Mouse (Mus musculus) ES-E14 (cell line): ENCODE data around the gene Guca1a. TPM values are rescaled to one million over a fixed set of nuclear protein-coding genes. Genes with fewer than 3 reads are reported as not detected.
"Not testable (repeated sequence)": the region's sequence is repeated elsewhere in the genome, so short reads cannot be mapped to it uniquely, and the experiment has no call there.

Experiments used
- DNase-seq: peaks from one replicate; pipeline ENCODE4 v3.0.0-alpha.2; 2013; ENCODE audit warnings: low read depth, low spot score
- H3K27ac ChIP-seq: 2 replicates; pipeline ENCODE4 v1.5.1; 2012; ENCODE audit warnings: low read depth, mild to moderate bottlenecking, low read length, moderate library complexity, mixed read lengths; ENCODE audit not compliant: poor library complexity, insufficient read depth, severe bottlenecking
- H3K36me3 ChIP-seq: 2 replicates; pipeline ENCODE4 v1.6.1; 2012; ENCODE audit warnings: mild to moderate bottlenecking, low read length, moderate library complexity, mixed read lengths; ENCODE audit not compliant: control insufficient read depth, poor library complexity, insufficient read depth, severe bottlenecking
- H3K4me1 ChIP-seq, 2 experiments: fragments of 150-350 bp in 1 of 2; sonication (generic) in 1 of 2; 2 replicates each; pipeline ENCODE4 v1.6.1; 2012; ENCODE audit warnings: low read length in 2 of 2, mild to moderate bottlenecking in 1 of 2, mixed read lengths in 1 of 2; ENCODE audit not compliant: control insufficient read depth in 2 of 2, insufficient read depth in 2 of 2, poor library complexity in 1 of 2
- H3K4me3 ChIP-seq, 2 experiments: fragments of 150-350 bp in 1 of 2; sonication (generic) in 1 of 2; 2 replicates each; pipeline ENCODE4 v1.5.1; 2012; ENCODE audit warnings: low read length in 2 of 2, low read depth in 1 of 2, mild to moderate bottlenecking in 1 of 2, mixed read lengths in 1 of 2; ENCODE audit not compliant: insufficient read depth in 1 of 2, poor library complexity in 1 of 2, severe bottlenecking in 1 of 2
- H3K9ac ChIP-seq: 2 replicates; pipeline ENCODE4 v1.6.1; 2012; ENCODE audit warnings: low read depth, mild to moderate bottlenecking, low read length, mixed read lengths; ENCODE audit not compliant: poor library complexity, insufficient read depth, severe bottlenecking
- H3K9me3 ChIP-seq: fragments of 150-350 bp; sonication (generic); 2 replicates; pipeline ENCODE4 v1.6.1; 2012; ENCODE audit warnings: low read depth, mild to moderate bottlenecking, low read length; ENCODE audit not compliant: control insufficient read depth, insufficient read depth
- CHD2 ChIP-seq: IDR thresholded peaks from 2 replicates; pipeline ENCODE4 v1.6.1; 2014; ENCODE audit warnings: mild to moderate bottlenecking, low read depth, low read length, inconsistent platforms
- HCFC1 ChIP-seq: IDR thresholded peaks from 2 replicates; pipeline ENCODE4 v1.6.1; 2012; ENCODE audit warnings: low read length, inconsistent platforms, borderline replicate concordance; ENCODE audit not compliant: insufficient read depth
- MAFK ChIP-seq: IDR thresholded peaks from 2 replicates; pipeline ENCODE4 v1.6.1; 2014; ENCODE audit warnings: mild to moderate bottlenecking, low read depth, low read length, inconsistent platforms; ENCODE audit not compliant: insufficient read depth
- ZC3H11A ChIP-seq: IDR thresholded peaks from 2 replicates; pipeline ENCODE4 v1.6.1; 2012; ENCODE audit warnings: low read depth, mild to moderate bottlenecking, inconsistent platforms, low read length, borderline replicate concordance
- ZNF384 ChIP-seq: IDR thresholded peaks from 2 replicates; pipeline ENCODE4 v1.6.1; 2012; ENCODE audit warnings: low read depth, low read length, inconsistent platforms
- in situ Hi-C, 2 experiments: fragments of 600-800 bp; cut with MboI; formaldehyde crosslinking; loops; one replicate each; pipeline ENCODE4 v1.15.1; 2025; ENCODE audit warnings: low sequenced_read_pairs in 2 of 2, inconsistent platforms in 1 of 2; ENCODE audit not compliant: unreplicated experiment in 2 of 2
- total RNA-seq: library from RNA; depleted of rRNA; stranded (reverse); fragments of 300-350 nt; gene quantifications from 2 replicates; pipeline ENCODE4 v1.2.3, GENCODE M21; 2012

The Guca1a gene
- total RNA-seq, 1 experiment = 12.2 TPM

DNA sequence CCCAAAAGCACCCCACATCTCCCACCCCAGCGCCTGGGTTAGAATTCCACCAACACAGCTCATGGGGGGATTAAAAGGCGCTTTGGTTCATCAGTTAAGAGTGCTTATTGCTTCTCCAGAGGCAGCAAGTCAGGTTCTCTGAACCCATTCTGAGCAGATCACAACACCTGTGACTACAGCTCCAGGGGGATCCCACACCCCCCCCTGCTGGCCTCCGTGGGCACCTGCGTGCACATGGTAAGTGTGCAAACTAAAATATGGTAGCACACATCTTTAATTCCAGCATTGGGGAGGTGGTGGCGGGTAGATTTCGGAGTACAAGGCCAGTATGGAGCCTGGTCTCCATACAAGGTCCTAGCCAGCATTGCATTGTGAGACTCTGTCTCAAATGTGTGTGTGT lies 26.9 kb upstream of the Guca1a start:
- no peak for DNase-seq
- Histone ChIP-seq H3K27ac (no peak overlapping the region), H3K4me1 (peaks cover 0 to 2% of the 10 kb centered on the region in 2 experiments; a peak in 1 of 4 replicates), H3K4me3 (no peak overlapping the region), H3K9me3 (no peaks in the 10 kb centered on the region), H3K9ac (no peak overlapping the region), H3K36me3 (no peaks in the 10 kb centered on the region)
- in situ Hi-C loops = no loop called here
- TF ChIP-seq ZC3H11A (no peak), MAFK (no peak), HCFC1 (no peak), ZNF384 (no peak), CHD2 (no peak)

GRCm38 (mm10) chr17:47424186-47424585 lies 23.8 kb upstream of the Guca1a start:
- Histone ChIP-seq H3K4me3 (no peak overlapping the region), H3K36me3 (no peaks in the 10 kb centered on the region), H3K27ac (no peak overlapping the region), H3K4me1 (peaks cover 0 to 7% of the 10 kb centered on the region in 2 experiments; a peak in 2 of 4 replicates), H3K9ac (no peak overlapping the region), H3K9me3 (no peaks in the 10 kb centered on the region)
- DNase-seq = no peak
- TF ChIP-seq ZC3H11A (no peak), HCFC1 (no peak), ZNF384 (no peak), CHD2 (no peak), MAFK (no peak)
- in situ Hi-C loops = no loop called here

DNA sequence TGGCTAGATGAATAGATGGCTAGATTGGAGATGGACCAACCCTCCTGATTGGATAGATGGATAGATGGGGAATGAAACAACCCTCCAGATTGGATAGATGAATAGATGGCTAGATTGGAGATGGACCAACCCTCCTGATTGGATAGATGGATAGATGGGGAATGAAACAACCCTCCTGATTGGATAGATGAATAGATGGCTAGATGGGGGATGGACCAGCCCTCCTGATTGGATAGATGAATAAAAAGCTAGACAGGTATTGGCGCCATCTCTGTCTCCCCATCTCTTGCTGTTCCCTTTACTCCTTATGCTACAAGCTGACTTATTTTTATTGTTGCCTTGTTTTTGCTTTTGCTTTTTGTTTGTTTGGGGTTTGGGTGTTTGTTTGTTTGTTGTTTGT lies 22.2 kb upstream of the Guca1a start:
- H3K4me1 ChIP-seq, H3K9ac ChIP-seq, in situ Hi-C loops, H3K4me3 ChIP-seq, H3K36me3 ChIP-seq, H3K27ac ChIP-seq, H3K9me3 ChIP-seq, DNase-seq: not testable (repeated sequence)
- TF ChIP-seq CHD2 = 0 out of 2 replicates have a peak, but pooled peaks have one; percentile 28

DNA sequence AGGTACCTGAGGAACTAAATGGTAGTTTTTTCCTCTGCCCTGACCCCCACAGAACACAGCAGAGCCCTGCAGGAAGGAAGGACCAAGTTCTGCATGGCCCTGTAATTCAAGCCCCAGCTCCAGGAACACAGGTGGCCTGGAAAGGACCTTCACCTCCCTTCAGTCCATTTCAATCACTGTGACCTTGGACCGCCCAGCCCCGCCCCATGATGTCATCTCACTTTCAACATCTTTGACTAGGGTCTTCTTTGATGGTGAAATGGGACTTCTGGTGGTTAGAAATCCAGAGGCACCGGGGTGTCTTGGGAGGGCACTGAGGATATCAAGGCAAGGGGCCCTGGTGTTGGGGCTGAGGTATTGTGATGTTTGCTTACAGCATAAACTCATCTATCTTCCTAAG lies 21.2 kb upstream of the Guca1a start:
- in situ Hi-C loops = no loop called here
- DNase-seq = no peak
- TF ChIP-seq CHD2 (no peak), HCFC1 (no peak), ZNF384 (no peak), ZC3H11A (no peak), MAFK (no peak)
- Histone ChIP-seq H3K36me3 (no peaks in the 10 kb centered on the region), H3K4me3 (no peak overlapping the region), H3K9me3 (no peaks in the 10 kb centered on the region), H3K9ac (no peak overlapping the region), H3K4me1 (peaks cover 0 to 5% of the 10 kb centered on the region in 2 experiments; a peak in 2 of 4 replicates), H3K27ac (no peak overlapping the region)

DNA sequence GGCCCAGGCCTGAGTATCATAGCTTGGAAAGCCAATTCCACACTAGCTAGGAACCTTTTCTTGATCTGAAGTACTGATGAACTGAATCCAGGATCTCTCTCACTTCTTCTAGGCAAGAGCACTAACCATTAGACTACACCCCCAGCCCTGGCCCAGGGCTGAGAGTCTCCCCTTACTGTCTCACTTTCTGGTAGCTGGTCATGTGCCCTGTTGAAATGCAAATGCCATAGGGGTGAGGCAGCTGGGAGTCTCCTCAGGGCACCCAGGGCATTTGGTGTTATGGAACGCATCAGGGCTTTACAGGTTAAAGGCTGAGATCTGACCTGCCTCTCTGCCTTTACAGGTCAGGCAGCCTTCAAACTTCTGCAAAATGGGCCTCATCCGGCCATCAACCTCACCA lies 19.8 kb upstream of the Guca1a start:
- no peak for TF ChIP-seq CHD2
- no peak for TF ChIP-seq HCFC1
- TF ChIP-seq MAFK = no peak
- no peak for TF ChIP-seq ZC3H11A
- TF ChIP-seq ZNF384 = no peak
- H3K27ac ChIP-seq = no peak overlapping the region
- no peak overlapping the region for H3K4me3 ChIP-seq
- in situ Hi-C loops = no loop called here
- H3K36me3 ChIP-seq = no peaks in the 10 kb centered on the region
- H3K9ac ChIP-seq = no peak overlapping the region
- DNase-seq = no peak
- no peaks in the 10 kb centered on the region for H3K9me3 ChIP-seq
- H3K4me1 ChIP-seq = peaks cover 0 to 5% of the 10 kb centered on the region in 2 experiments; a peak in 2 of 4 replicates

DNA sequence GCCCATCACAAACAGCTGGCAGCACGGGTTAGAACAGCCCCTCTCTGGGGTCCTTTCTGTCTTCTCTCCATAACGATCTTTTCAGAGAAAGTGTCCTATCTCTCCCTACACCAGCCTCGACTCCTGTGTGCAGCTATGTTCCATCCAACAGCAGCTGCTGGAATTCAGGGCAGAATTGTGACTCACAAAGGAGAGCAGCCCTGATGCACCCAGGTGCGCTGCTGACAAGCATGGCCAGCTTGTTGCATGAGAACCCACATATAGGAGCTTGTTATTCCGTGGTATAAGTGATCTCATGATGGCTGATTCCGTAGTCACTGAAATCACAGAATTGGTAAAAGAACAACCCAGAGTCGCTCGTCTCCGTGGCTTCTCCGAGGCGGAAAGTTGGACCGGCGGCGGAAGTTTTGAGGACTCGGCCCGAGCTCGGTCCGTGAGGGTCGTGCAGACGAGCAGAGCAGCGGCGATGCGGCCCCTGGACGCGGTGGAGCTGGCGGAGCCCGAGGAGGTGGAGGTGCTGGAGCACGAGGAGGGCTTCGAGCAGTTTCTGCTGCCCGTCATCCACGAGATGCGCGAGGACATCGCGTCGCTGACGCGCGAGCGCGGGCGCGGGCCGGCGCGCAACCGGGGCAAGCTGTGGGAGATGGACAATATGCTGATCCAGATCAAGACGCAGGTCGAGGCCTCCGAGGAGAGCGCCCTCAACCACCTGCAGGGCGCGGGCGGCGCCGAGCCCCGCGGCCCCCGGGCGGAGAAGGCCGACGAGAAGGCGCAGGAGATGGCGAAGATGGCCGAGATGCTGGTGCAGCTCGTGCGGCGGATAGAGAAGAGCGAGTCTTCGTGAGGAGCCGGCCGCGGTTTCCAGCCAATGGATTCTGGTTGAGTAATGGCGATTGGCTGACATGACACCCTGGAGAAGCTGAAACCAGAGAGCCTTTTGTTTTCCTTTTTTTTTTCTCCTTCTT lies 9.8 kb upstream of the Guca1a start:
- Histone ChIP-seq H3K4me3 (peak overlapping the region; percentile 24 to 62; a peak in 2 of 4 replicates), H3K9ac (peak overlapping the region; percentile 52; the same call in 1 of the 2 replicates)
- H3K9me3 ChIP-seq, DNase-seq, H3K4me1 ChIP-seq, H3K36me3 ChIP-seq, in situ Hi-C loops, H3K27ac ChIP-seq: not testable (repeated sequence)
